ENCODE assay signal across 8 mouse cellular contexts in genomic region chr2:84669828-84670568, GRCm38 (mm10). TPM values are rescaled to one million over a fixed set of nuclear protein-coding genes. Genes with fewer than 3 reads are reported as not detected.
A peak's percentile ranks its signal among the peaks of the same experiment; 100 is the strongest.
DNase-seq lines count a peak whose midpoint lies in the region; ATAC-seq and TF ChIP-seq lines count a peak whose summit lies in the region.

No protein-coding gene starts in this region.

- no peak for TF ChIP-seq POLR2A in lung, adult 2 months (IDR thresholded peaks at IDR 0.05; ENCODE audit: borderline replicate concordance, extremely low read depth, low read depth, low read length)
- TF ChIP-seq POLR2A in olfactory bulb, adult 2 months (IDR thresholded peaks at IDR 0.05; ENCODE audit: insufficient read depth, low read depth, low read length), result no peak

- H3K4me3 ChIP-seq in hindbrain, embryonic 14.5 days (replicated peaks; ENCODE audit: low read length), result peak overlapping the region; percentile 70
- H3K4me3 ChIP-seq in lung, adult 2 months (replicated peaks; ENCODE audit: extremely low read depth, low read depth, low read length), result peak overlapping the region; percentile 70
- H3K4me3 ChIP-seq in olfactory bulb, adult 2 months (ENCODE audit: insufficient read depth, low read depth, low read length), result peak overlapping the region; percentile 92

- no peaks in the 10 kb centered on the region for H3K9me3 ChIP-seq in hindbrain, embryonic 14.5 days (ENCODE audit: control insufficient read depth, low read length)

- peak overlapping the region; percentile 85 for H3K27ac ChIP-seq in hindbrain, embryonic 14.5 days
- H3K27ac ChIP-seq in olfactory bulb, adult 2 months (ENCODE audit: insufficient read depth, low read depth, low read length), result no peak overlapping the region

- DNase-seq in adrenal gland, adult 8-10 months, result peak; percentile 31
- DNase-seq in adrenal gland, adult (ENCODE audit: inconsistent age in 2 of 2, low spot score in 1 of 2), result no peak
- DNase-seq in urinary bladder, adult 2 months (ENCODE audit: low spot score), result peak; percentile 33
- DNase-seq in urinary bladder, postnatal 10 days (ENCODE audit: low spot score), result no peak
- no peak for DNase-seq in hindbrain, embryonic 14.5 days (ENCODE audit: low spot score)
- DNase-seq in lung, adult 2 months, result no peak
- DNase-seq in layer of hippocampus, adult 8-10 months (ENCODE audit: low spot score in 2 of 2), result no peak

- ATAC-seq in hindbrain, embryonic 14.5 days (ENCODE audit: low FRiP score), result peak; percentile 79

- no peak for TF ChIP-seq CTCF in lung, adult 2 months (IDR thresholded peaks at IDR 0.05; ENCODE audit: insufficient read depth, low read length)
- no peak for TF ChIP-seq CTCF in olfactory bulb, adult 2 months (IDR thresholded peaks at IDR 0.05; ENCODE audit: insufficient read depth, low read depth, low read length)

- H3K9ac ChIP-seq in hindbrain, embryonic 14.5 days, result peak overlapping the region; percentile 80

- H3K36me3 ChIP-seq in hindbrain, embryonic 14.5 days (replicated peaks; ENCODE audit: control insufficient read depth, insufficient read depth), result peaks cover 26% of the 10 kb centered on the region

- peaks cover 10% of the 10 kb centered on the region for H3K4me1 ChIP-seq in hindbrain, embryonic 14.5 days (replicated peaks; ENCODE audit: control insufficient read depth, insufficient read depth, low read length)
- no peaks in the 10 kb centered on the region; the same call in 1 of the 2 replicates for H3K4me1 ChIP-seq in lung, adult 2 months (ENCODE audit: control insufficient read depth, insufficient read depth, low read length)
- H3K4me1 ChIP-seq in olfactory bulb, adult 2 months (ENCODE audit: control insufficient read depth, insufficient read depth, low read length), result no peaks in the 10 kb centered on the region

- no peaks in the 10 kb centered on the region for H3K27me3 ChIP-seq in hindbrain, embryonic 14.5 days (ENCODE audit: control insufficient read depth, insufficient read depth, low read length)

- 3% methylated on average over 39 of the region's 39 CpGs for whole genome bisulfite sequencing in hindbrain, embryonic 14.5 days
- whole genome bisulfite sequencing in lung, adult 2 months, result 3% methylated on average over 37 of the region's 39 CpGs
- 2% methylated on average over 39 of the region's 39 CpGs for WGBS in olfactory bulb, adult 2 months

- peak overlapping the region; percentile 65 for H3K4me2 ChIP-seq in hindbrain, embryonic 14.5 days (replicated peaks)

RNA-seq across cellular contexts. Expression of gene Selenoh, which starts 0.6 kb away (rescaled TPM):
- total RNA-seq in adrenal gland, adult 8-10 months (2022), result 10 to 100 TPM; 31.8 to 49.5 (median 35.8) TPM
- 46.1 and 59.1 TPM in 2 replicates for polyA plus RNA-seq in urinary bladder, adult 2 months (2012; rRNA removed)
- 196 and 205 TPM in 2 replicates for polyA plus RNA-seq in hindbrain, embryonic 14.5 days (2014; fragmentation: Nextera tagmentation; extraction: Ambion mirVana)
- 40.4 and 51.7 TPM in 2 replicates for polyA plus RNA-seq in lung, adult 2 months (2012; rRNA removed)
- polyA plus RNA-seq in olfactory bulb, adult 2 months (2012; ENCODE audit: insufficient read depth, insufficient read length, low replicate concordance, missing spikeins), result not detected in 2 replicates
- total RNA-seq in layer of hippocampus, adult 8-10 months (2022), result 10 to 100 TPM; 24.1 to 33.6 (median 28.4) TPM

RNA-seq across cellular contexts. Expression of gene Gm28635, which starts 7.8 kb away (rescaled TPM):
- not detected for total RNA-seq in adrenal gland, adult 8-10 months (2022)
- polyA plus RNA-seq in urinary bladder, adult 2 months (2012; rRNA removed), result not detected in 2 replicates
- not detected in 2 replicates for polyA plus RNA-seq in hindbrain, embryonic 14.5 days (2014; fragmentation: Nextera tagmentation; extraction: Ambion mirVana)
- polyA plus RNA-seq in lung, adult 2 months (2012; rRNA removed), result not detected in 2 replicates
- not detected in 2 replicates for polyA plus RNA-seq in olfactory bulb, adult 2 months (2012; ENCODE audit: insufficient read depth, insufficient read length, low replicate concordance, missing spikeins)
- 1 to 10 TPM in 3 of 4 experiments, not detected in 1; 1.5 to 5.7 (median 1.8) TPM for total RNA-seq in layer of hippocampus, adult 8-10 months (2022)

RNA-seq across cellular contexts. Expression of gene Med19, which starts 8.2 kb away (rescaled TPM):
- total RNA-seq in adrenal gland, adult 8-10 months (2022), result 10 to 100 TPM; 21.1 to 30.7 (median 26.0) TPM
- 18.3 and 20.1 TPM in 2 replicates for polyA plus RNA-seq in urinary bladder, adult 2 months (2012; rRNA removed)
- polyA plus RNA-seq in hindbrain, embryonic 14.5 days (2014; fragmentation: Nextera tagmentation; extraction: Ambion mirVana), result 59.3 and 61.3 TPM in 2 replicates
- 6.9 and 8.9 TPM in 2 replicates for polyA plus RNA-seq in lung, adult 2 months (2012; rRNA removed)
- polyA plus RNA-seq in olfactory bulb, adult 2 months (2012; ENCODE audit: insufficient read depth, insufficient read length, low replicate concordance, missing spikeins), result not detected in 2 replicates
- total RNA-seq in layer of hippocampus, adult 8-10 months (2022), result 10 to 100 TPM; 29.0 to 33.4 (median 31.7) TPM

RNA-seq across cellular contexts. Expression of gene Tmx2, which starts 8.9 kb away (rescaled TPM):
- 100 to 1,000 TPM; 161 to 203 (median 188) TPM for total RNA-seq in adrenal gland, adult 8-10 months (2022)
- polyA plus RNA-seq in urinary bladder, adult 2 months (2012; rRNA removed), result 63.6 and 67.7 TPM in 2 replicates
- polyA plus RNA-seq in hindbrain, embryonic 14.5 days (2014; fragmentation: Nextera tagmentation; extraction: Ambion mirVana), result 316 and 341 TPM in 2 replicates
- 41.8 and 57.7 TPM in 2 replicates for polyA plus RNA-seq in lung, adult 2 months (2012; rRNA removed)
- not detected in 2 replicates for polyA plus RNA-seq in olfactory bulb, adult 2 months (2012; ENCODE audit: insufficient read depth, insufficient read length, low replicate concordance, missing spikeins)
- total RNA-seq in layer of hippocampus, adult 8-10 months (2022), result 100 to 1,000 TPM; 221 to 271 (median 233) TPM

RNA-seq across cellular contexts. Expression of gene Btbd18, which starts 11.1 kb away (rescaled TPM):
- under 1 TPM in 2 of 4 experiments, not detected in 2; 0.10 to 0.12 TPM for total RNA-seq in adrenal gland, adult 8-10 months (2022)
- not detected in 2 replicates for polyA plus RNA-seq in urinary bladder, adult 2 months (2012; rRNA removed)
- polyA plus RNA-seq in hindbrain, embryonic 14.5 days (2014; fragmentation: Nextera tagmentation; extraction: Ambion mirVana), result 0.16 and 0.40 TPM in 2 replicates
- 0.05 TPM in 1 of 2 replicates, not detected in the other for polyA plus RNA-seq in lung, adult 2 months (2012; rRNA removed)
- not detected in 2 replicates for polyA plus RNA-seq in olfactory bulb, adult 2 months (2012; ENCODE audit: insufficient read depth, insufficient read length, low replicate concordance, missing spikeins)
- not detected for total RNA-seq in layer of hippocampus, adult 8-10 months (2022)

Comparison
In these comparisons a context has a peak if more than half of its experiments do, and no peak if none do; other contexts are left out.
1. DNase-seq: peak in adrenal gland, adult 8-10 months (single experiment) and urinary bladder, adult 2 months (single experiment); none in adrenal gland, adult (0 of 2), urinary bladder, postnatal 10 days (single experiment), hindbrain, embryonic 14.5 days (single experiment), lung, adult 2 months (single experiment) and layer of hippocampus, adult 8-10 months (0 of 2).
2. Peak in every context shown above with its lines, with median percentiles within 50 percentile points of each other: H3K4me3 ChIP-seq.